Mouse (Mus musculus) limb, embryonic 11.5 days (tissue): Measurements from ENCODE around the gene Gm21887. TPM values are rescaled to one million over a fixed set of nuclear protein-coding genes. Genes with fewer than 3 reads are reported as not detected.
"Not testable (repeated sequence)": the region's sequence is repeated elsewhere in the genome, so short reads cannot be mapped to it uniquely, and the experiment has no call there.

Experiments used
- ATAC-seq: fragments of 200-750 bp; cut with Nextera tagmentation; 2 replicates; pipeline ENCODE4 v1.8.0; 2017; ENCODE audit warnings: low read depth; ENCODE audit not compliant: insufficient number of reproducible peaks, low FRiP score, low TSS enrichment
- DNase-seq: peaks from one replicate; pipeline ENCODE4 v3.0.0-alpha.2; 2015; ENCODE audit warnings: low spot score
- H3K27ac ChIP-seq: fragments of 300-500 bp; sonication (generic); replicated peaks from 2 replicates; pipeline ENCODE4 v1.5.1; 2014; ENCODE audit warnings: low read depth, mild to moderate bottlenecking, low read length
- H3K27me3 ChIP-seq: fragments of 300-500 bp; sonication (generic); 2 replicates; pipeline ENCODE4 v1.6.1; 2014; ENCODE audit warnings: mild to moderate bottlenecking, low read length, mixed read lengths; ENCODE audit not compliant: control insufficient read depth, insufficient read depth
- H3K36me3 ChIP-seq: fragments of 300-500 bp; sonication (generic); 2 replicates; pipeline ENCODE4 v1.6.1; 2014; ENCODE audit warnings: mild to moderate bottlenecking, low read length, moderate library complexity, mixed read lengths; ENCODE audit not compliant: control insufficient read depth, insufficient read depth
- H3K4me1 ChIP-seq: fragments of 300-500 bp; sonication (generic); 2 replicates; pipeline ENCODE4 v1.6.1; 2014; ENCODE audit warnings: low read length, mixed read lengths; ENCODE audit not compliant: control insufficient read depth, insufficient read depth
- H3K4me2 ChIP-seq: fragments of 300-500 bp; sonication (generic); 2 replicates; pipeline ENCODE4 v1.6.1; 2014; ENCODE audit warnings: low read depth, mild to moderate bottlenecking, moderate library complexity; ENCODE audit not compliant: severe bottlenecking
- H3K4me3 ChIP-seq: fragments of 300-500 bp; sonication (generic); 2 replicates; pipeline ENCODE4 v1.5.1; 2014; ENCODE audit warnings: low read depth, low read length
- H3K9ac ChIP-seq: fragments of 300-500 bp; sonication (generic); 2 replicates; pipeline ENCODE4 v1.6.1; 2014; ENCODE audit warnings: mild to moderate bottlenecking, low read length
- H3K9me3 ChIP-seq: fragments of 300-500 bp; sonication (generic); 2 replicates; pipeline ENCODE4 v1.6.1; 2016; ENCODE audit warnings: low read length; ENCODE audit not compliant: control insufficient read depth
- WGBS: fragments of 180-500 bp; shearing (Covaris S2); extraction: QIAGEN DNeasy Blood & Tissue Kit; methylation state at CpG from one replicate; pipeline ENCODE4 v1.1.7; 2014; 5-methylcytosine and 5-hydroxymethylcytosine counted together
- polyA plus RNA-seq: library from polyadenylated mRNA; unstranded; fragments of >200 nt; fragmentation: Nextera tagmentation; extraction: Ambion mirVana; gene quantifications from 2 replicates; pipeline ENCODE4 v1.2.1, GENCODE M21; 2014

The Gm21887 gene
- polyA plus RNA-seq, 1 experiment from 2014 or later, result 244 TPM

GRCm38 (mm10) chrX:169980809-169981289 lies 28.6 kb upstream of the Gm21887 start:
- Histone ChIP-seq H3K4me1 (no peaks in the 10 kb centered on the region), H3K27me3 (no peaks in the 10 kb centered on the region), H3K4me3 (no peak overlapping the region), H3K9ac (no peak overlapping the region), H3K36me3 (peaks cover 34% of the 10 kb centered on the region), H3K27ac (no peak overlapping the region), H3K9me3 (peaks cover 40% of the 10 kb centered on the region), H3K4me2 (no peak overlapping the region)
- ATAC-seq (no peak), DNase-seq (peak; percentile 32)
- 89% methylated on average over 12 of the region's 12 CpGs for WGBS

DNA sequence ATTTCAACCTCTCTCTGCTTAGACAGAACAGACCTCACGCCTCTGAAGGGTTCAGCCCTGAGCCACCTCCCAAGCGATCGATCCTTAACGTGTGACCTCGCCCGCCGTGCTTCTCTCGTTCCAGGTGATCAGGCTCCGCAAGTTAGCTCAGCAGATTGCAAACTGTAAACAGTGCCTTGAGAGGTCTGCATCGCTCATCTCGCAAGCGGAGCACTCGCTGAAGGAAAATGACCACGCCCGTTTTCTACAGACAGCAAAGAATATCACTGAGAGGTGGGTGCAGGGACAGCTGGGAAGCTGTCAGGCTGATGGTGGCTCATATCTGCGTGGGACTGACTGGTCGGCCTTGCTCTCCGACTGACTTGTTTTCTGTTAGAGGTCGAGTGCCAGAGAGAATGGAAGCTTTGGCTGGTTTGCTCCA lies 27.7 kb upstream of the Gm21887 start:
- H3K4me2 ChIP-seq, H3K27ac ChIP-seq, H3K27me3 ChIP-seq, H3K4me3 ChIP-seq, H3K4me1 ChIP-seq, H3K9ac ChIP-seq: not testable (repeated sequence)
- peaks cover 45% of the 10 kb centered on the region for H3K9me3 ChIP-seq
- peaks cover 39% of the 10 kb centered on the region for H3K36me3 ChIP-seq
- peak; percentile 10; the same call in 1 of the 2 replicates for ATAC-seq
- WGBS, result 91% methylated on average over 19 of the region's 19 CpGs
- DNase-seq, result peak; percentile 36

GRCm38 (mm10) chrX:169982606-169983400 lies 26.7 kb upstream of the Gm21887 start:
- WGBS, result 93% methylated on average over 23 of the region's 23 CpGs
- H3K9ac ChIP-seq, H3K4me2 ChIP-seq, H3K27ac ChIP-seq, H3K27me3 ChIP-seq, H3K4me1 ChIP-seq, ATAC-seq, H3K4me3 ChIP-seq: not testable (repeated sequence)
- Histone ChIP-seq H3K9me3 (peaks cover 50% of the 10 kb centered on the region), H3K36me3 (peaks cover 44% of the 10 kb centered on the region)
- DNase-seq, result peak; percentile 28

DNA sequence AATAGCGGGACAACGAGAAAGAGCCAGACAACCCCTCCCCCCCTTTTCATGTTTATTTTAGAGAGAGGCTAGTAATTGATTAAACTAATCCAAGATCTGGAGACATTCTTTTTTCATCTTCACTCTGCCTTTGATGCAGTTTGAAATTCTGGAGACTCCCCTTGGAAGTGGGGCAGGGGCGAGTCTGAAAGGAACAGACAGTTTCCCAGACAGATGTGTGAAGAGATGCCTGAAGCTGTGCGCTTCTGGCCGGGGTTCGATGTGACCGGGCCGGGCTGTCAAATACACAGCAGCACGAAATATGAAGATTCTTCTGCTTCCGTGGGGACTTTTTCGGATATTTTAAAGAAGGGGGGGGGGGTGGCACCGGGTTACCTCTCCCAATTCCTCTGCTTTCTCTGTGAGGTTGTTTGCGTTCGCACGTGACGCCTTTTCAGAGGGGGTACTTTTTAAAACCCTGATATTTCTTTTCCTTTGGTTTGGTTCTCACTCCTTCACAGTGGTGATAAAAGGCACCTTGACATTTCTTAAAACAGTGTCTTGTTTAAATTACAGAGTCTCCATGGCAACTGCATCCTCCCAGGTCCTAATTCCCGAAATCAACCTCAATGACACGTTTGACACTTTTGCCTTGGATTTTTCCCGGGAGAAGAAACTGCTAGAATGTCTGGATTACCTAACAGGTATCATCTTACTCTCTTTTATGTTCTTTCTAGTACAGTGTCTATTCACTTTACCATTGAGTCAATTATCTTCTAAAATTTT lies 25.9 kb upstream of the Gm21887 start:
- H3K27me3 ChIP-seq, H3K27ac ChIP-seq, ATAC-seq, H3K4me3 ChIP-seq, H3K4me1 ChIP-seq, H3K9ac ChIP-seq, H3K4me2 ChIP-seq: not testable (repeated sequence)
- Histone ChIP-seq H3K9me3 (peaks cover 48% of the 10 kb centered on the region), H3K36me3 (peaks cover 44% of the 10 kb centered on the region)
- peak; percentile 24 for DNase-seq
- WGBS, result 92% methylated on average over 19 of the region's 19 CpGs

- WGBS, result 90% methylated on average over 7 of the region's 7 CpGs
- H3K9ac ChIP-seq, H3K27ac ChIP-seq, H3K4me2 ChIP-seq, DNase-seq, H3K27me3 ChIP-seq, H3K4me3 ChIP-seq, ATAC-seq, H3K4me1 ChIP-seq: not testable (repeated sequence)
- H3K9me3 ChIP-seq, result peaks cover 52% of the 10 kb centered on the region
- H3K36me3 ChIP-seq, result peaks cover 51% of the 10 kb centered on the region
Measured at GRCm38 (mm10) chrX:169984331-169984730, 25.1 kb upstream of the Gm21887 start.

DNA sequence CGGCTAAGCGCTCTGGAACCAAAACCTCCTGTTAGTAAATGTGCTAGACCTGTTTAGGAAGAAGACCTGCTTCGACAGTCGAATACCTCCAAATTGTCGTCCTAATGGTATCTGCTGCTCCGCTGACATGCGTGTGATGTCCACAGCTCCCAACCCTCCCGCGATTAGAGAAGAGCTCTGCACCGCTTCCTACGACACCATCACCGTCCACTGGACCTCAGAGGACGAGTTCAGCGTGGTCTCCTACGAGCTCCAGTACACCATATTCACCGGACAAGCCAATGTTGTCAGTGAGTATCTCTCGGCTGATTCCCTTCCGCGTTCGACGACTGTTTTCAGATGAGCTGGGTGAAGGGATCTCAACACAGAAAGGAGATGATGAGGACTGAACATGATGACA lies 24.6 kb upstream of the Gm21887 start:
- peak; percentile 49 for DNase-seq
- H3K27ac ChIP-seq, H3K9ac ChIP-seq, H3K27me3 ChIP-seq, H3K4me1 ChIP-seq, H3K4me2 ChIP-seq, H3K4me3 ChIP-seq, ATAC-seq: not testable (repeated sequence)
- WGBS, result 92% methylated on average over 21 of the region's 21 CpGs
- H3K9me3 ChIP-seq, result peaks cover 50% of the 10 kb centered on the region
- peaks cover 50% of the 10 kb centered on the region for H3K36me3 ChIP-seq

GRCm38 (mm10) chrX:169985796-169986195 lies 23.7 kb upstream of the Gm21887 start:
- Histone ChIP-seq H3K36me3 (peaks cover 56% of the 10 kb centered on the region), H3K9me3 (peaks cover 54% of the 10 kb centered on the region)
- 84% methylated on average over 18 of the region's 18 CpGs for WGBS
- H3K27me3 ChIP-seq, H3K9ac ChIP-seq, H3K4me1 ChIP-seq, ATAC-seq, H3K27ac ChIP-seq, H3K4me3 ChIP-seq, H3K4me2 ChIP-seq: not testable (repeated sequence)
- DNase-seq, result peak; percentile 49

GRCm38 (mm10) chrX:169986519-169987367 lies 22.7 kb upstream of the Gm21887 start:
- ATAC-seq (peak; percentile 90), DNase-seq (peak; percentile 71)
- Histone ChIP-seq H3K27ac (0 out of 2 replicates have a peak overlapping the region, but pooled peaks have one; percentile 5), H3K4me2 (peak overlapping the region; percentile 27), H3K36me3 (peaks cover 51% of the 10 kb centered on the region), H3K9ac (0 out of 2 replicates have a peak overlapping the region, but pooled peaks have one; percentile 8), H3K9me3 (peaks cover 50% of the 10 kb centered on the region), H3K4me3 (peak overlapping the region; percentile 14; the same call in 1 of the 2 replicates)
- H3K27me3 ChIP-seq, H3K4me1 ChIP-seq: not testable (repeated sequence)
- 57% methylated on average over 47 of the region's 51 CpGs for WGBS
